Mouse (Mus musculus) retina, postnatal 1 day (tissue): ENCODE results near the gene Naip2.
"Not testable (repeated sequence)": the region's sequence is repeated elsewhere in the genome, so short reads cannot be mapped to it uniquely, and the experiment has no call there.

Source experiments
- DNase-seq: peaks from one replicate; pipeline ENCODE4 v3.0.0-alpha.2; 2012

The Naip2 gene

GRCm38 (mm10) chr13:100201659-100202333, at the start of gene Naip2:
TSS of gene Naip2 (minus strand) at chr13:100202092.
- DNase-seq: not testable (repeated sequence)

DNA sequence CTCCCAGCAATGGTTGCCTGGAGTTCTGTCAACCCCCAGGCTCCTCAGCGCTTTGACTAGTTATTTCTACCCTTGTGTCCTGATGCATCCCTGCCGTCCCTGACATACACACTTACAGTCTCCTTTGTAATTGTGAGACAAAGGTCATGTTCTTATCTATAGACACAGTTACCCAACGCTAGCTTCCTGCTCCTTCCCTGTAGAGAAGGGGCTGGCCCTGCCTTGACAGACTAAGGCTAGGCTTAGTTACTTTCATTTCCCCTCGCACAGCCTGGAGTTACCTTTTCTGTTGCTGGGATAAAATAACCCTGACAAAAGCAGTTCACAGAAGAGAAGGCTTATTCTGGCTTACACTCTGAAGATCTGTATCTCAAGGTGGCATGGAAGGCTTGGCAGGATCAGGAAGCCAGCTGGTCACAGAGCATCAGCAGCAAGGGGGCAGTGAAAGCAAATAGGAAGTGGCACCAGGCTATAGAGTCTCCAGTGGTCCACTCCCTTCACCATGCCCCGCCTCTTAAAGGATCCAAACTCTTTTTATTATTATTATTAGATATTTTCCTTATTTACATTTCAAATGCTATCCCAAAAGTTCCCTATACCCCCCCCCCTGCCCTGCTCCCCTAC, 45.1 kb upstream of the Naip2 start:
- DNase-seq: not testable (repeated sequence)

DNA sequence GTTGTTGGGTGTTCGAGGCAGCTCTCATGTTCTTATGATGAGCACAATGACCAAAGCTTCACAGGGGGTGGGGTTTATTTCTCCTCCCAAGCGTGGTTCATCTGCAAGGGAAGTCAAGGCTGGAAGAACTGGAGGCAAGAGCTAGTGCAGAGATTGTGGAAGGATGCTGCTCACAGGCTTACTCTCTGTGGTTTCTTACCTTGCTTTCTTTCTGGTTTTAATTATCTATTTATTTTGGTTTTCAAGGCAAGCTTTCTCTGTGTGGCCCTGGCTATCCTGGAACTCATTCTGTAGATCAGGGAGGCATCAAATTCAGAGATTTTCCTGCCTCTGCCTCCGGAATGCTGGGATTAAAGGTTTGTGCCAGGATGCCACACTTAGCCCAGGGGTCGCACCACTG, 44.3 kb upstream of the Naip2 start, which contains the start of gene Naip5:
Naip5 (minus strand) TSS at position 101 of the 400 bp plus-strand sequence.
- not testable (repeated sequence) for DNase-seq

DNA sequence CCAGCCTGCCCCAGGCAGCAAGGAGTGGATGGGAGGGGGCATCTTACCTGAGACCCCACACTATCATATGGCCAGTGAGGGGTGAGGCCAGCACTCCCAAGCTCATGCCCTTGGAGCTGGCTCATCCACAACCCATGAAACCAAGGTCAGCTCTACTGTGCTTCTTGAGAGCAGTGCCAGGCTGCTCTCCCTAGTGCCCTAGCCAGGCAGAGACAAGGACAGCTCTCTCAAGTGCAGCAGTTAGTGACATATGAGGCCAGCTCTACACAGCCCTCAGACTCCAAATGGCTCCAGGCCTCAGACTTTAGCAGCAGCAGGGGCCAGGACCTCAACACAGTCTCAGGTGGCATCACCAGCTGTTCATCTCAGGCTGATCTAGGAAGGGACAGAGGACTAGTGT, 41.8 kb upstream of the Naip2 start:
- no peak for DNase-seq

GRCm38 (mm10) chr13:100213683-100214082, 11.8 kb upstream of the Naip2 start:
- DNase-seq: not testable (repeated sequence)

DNA sequence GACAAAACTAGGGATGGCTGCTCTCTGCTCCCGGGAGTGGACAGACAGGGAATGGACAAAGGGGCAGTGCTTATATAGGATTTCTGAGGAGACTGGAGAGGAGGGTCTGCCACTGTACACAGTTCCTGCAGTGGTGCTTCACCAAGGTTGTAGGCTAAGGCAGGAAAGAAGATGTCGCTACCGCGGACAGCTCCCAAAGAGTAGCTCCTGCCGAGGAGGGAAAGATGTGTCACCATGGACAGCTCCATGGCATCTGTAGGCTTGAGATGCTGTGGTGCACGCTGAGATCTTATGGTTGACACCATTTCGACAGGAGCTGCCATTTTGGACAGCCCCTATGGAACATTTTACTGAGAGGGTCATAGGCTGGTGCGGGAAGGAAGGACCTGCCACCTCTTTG, 8.6 kb upstream of the Naip2 start:
- DNase-seq: peak; percentile 59

DNA sequence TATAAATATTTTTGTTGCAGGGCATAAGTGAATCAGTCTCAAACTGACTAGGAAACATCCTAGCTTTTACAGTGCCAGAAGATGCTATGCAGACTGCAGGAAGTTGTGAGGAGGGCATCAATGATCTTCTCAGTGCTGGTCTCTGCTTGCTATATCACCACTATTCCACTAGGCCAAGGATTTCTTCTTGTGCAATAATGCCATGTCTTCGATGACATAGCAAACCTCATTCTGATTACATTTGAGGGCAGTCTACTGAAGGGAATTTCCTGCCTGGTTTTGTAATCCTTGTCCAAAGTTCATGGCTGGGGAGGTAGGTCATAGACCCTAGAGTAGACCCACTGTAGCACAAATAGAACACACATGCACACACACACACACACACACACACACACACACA, 1.4 kb upstream of the Naip2 start:
- DNase-seq: no peak

DNA sequence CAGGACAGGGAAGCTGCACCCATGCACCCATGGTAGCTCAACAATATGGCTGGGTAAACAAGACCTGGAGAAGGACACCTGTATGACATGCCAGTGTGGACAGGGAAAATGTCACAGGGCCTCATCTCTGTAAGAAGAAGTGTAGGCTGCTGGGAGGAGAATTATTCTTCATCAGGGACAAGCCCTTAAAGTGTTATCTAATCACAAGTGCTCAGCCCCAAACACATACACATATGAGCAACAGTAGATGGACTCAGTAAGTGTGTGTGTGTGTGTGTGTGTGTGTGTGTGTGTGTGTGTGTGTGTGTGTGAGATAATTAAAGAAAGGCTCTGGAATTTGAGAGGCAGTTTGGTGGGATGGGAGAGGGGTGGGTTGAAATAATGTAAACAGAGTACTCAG, 1.1 kb downstream of the Naip2 start:
- DNase-seq: no peak

DNA sequence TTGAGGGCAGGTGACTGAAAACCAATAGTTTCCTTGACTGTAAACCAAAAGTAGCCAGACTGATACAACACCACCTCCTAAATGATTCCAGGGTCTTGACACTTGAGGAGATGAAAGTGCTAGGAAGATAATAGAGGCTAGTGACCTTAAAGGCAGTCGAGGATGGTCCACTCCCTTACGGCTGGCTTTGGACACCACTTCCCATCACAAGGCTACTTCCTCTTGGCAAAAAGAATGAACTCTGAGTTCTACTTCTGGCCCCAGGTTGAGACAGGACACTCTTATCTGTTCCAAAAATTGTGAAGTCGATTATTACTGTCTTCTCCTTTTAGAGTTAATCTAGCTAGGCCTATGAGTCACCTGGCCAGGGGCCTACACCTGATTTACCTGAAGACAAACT, 6.5 kb downstream of the Naip2 start:
- DNase-seq: no peak

GRCm38 (mm10) chr13:100183111-100183510, 18.8 kb downstream of the Naip2 start:
- not testable (repeated sequence) for DNase-seq

DNA sequence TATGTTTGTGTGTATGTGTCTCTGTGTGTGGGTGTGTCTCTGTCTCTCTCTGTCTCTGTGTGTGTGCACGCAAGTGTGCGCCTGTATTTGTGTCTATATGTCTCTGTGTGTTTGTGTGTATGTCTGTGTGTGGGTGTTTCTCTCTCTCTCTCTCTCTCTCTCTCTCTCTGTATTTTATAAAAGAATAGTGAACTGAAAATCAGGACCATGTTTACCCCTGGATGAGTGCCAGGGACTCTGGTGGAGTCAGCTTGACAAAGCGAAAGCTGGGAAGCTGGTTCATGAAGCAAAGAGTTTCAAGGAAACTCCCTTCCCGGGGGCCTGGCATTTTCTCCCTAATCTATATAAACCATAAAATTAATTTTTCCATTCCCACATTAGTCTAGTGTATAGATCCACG, 27.5 kb downstream of the Naip2 start:
- not testable (repeated sequence) for DNase-seq

GRCm38 (mm10) chr13:100166378-100166777, 35.5 kb downstream of the Naip2 start:
- DNase-seq: not testable (repeated sequence)

- not testable (repeated sequence) for DNase-seq
Observed at GRCm38 (mm10) chr13:100162467-100162866, 39.4 kb downstream of the Naip2 start.

DNA sequence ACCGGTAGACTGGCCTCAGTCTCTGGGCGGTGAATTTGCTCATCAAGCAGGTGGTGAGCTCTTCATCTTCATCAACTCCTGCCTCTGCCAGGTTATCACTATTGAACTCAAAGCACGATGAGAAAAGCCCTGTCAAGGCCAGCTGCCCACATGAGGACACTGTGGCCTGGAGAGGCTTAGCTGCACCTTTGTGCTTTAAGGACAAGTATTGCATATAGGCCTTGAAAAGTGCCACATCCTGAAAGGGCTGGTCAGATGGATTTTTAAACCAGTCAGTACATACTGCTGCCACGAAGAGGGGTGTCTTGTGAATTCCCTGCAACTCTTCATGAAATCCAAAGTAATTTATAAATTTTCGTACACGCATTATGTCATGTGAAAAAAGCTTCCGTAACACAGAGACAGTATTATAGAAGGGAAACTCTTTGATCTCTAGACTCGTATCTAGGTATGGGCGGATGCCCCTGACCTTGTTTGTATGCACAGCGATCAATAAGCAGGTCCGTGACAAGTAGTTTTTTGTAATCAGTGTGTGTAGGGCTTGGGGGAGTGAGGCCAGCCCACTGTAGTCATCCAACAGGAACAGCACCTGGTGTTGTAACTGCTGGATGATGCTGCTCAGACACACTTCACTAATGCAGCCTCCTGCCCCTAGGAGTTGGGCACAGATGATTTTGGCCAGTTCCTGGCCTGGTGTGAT, 40.6 kb downstream of the Naip2 start:
- not testable (repeated sequence) for DNase-seq

GRCm38 (mm10) chr13:100156624-100157023, 45.3 kb downstream of the Naip2 start:
- DNase-seq: no peak

DNA sequence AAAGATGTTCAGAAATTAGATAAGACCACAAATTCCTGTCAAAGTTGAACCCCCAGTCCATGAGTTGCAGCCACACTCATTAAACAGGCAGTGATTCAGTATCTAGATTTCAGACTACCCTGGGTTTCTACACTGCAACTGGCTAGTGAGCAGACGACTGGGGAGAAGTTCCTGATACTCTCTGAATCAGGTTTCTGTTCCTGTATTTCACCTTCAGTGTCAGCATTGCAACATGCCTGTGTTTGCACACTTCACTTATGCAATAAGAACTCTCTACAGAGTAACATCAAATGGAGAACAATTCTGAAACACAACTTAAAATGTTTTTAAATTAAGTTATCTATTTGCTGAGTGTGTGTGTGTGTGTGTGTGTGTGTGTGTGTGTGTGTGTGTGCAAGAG, 49.2 kb downstream of the Naip2 start:
- no peak for DNase-seq

GRCm38 (mm10) chr13:100141646-100142314, 60.1 kb downstream of the Naip2 start:
- no peak for DNase-seq

DNA sequence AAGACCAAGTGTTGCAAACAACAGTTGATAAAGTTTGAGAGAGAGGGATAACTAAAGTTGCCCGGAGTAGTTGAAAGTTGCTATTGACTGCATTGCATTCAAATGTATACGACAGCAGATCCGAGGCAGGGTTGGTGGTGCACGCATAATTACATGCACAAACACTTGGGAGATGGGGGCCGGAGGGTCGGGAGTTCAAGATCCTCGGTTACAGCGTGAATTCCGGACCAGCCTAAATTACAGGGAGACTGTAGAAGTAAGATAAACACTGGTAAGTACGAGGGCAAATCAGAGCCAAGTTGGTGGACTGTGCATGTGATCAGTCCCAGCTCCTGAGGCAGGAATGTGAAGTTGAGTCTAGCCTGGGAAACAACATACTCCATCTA, 76.6 kb downstream of the Naip2 start:
- no peak for DNase-seq

- peak; percentile 97 for DNase-seq
Observed at GRCm38 (mm10) chr13:100124423-100125257, 77.3 kb downstream of the Naip2 start, which contains the start of gene Smn1. TSS of gene Smn1 (plus strand) at chr13:100124852.

- DNase-seq: no peak
Observed at GRCm38 (mm10) chr13:100123970-100124369, 77.9 kb downstream of the Naip2 start.

DNA sequence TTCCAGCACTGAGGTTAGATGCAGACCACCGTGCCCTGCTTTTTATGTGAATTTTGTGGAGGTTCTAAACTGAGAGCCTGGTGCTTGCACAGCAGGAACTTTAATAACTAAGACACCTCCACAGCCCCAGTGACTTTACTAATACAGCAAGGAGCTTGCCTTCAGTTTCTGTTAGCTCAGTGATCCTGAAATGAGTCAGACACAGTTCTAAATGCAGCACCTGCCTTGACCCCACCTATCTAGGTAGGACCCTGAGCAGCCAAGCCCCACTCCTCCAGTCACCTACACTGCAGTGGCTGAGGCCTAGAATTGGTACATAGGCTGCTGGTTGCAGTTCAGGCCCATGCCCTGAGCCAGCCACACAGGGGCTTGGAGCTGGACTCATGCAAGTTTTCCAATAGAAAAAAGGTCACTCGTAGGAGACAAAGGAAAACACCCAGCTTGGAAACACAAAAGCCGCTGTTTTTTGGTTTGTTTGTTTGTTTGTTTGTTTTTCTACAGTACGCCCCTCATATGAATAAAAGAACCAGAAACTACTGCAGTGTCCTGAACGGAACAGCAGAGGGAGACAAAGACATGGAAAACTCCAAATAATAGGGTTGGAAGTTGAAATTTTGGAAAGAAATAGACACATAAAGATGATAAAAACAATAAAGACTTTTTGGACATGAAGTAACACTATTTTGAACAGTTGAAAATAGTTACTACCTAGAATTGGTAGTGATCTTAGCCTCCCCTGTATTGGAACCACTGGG, 89.5 kb downstream of the Naip2 start:
- peak; percentile 37 for DNase-seq
